Comparison of ENCODE assay signal across 11 mouse cellular contexts in the genomic region with DNA sequence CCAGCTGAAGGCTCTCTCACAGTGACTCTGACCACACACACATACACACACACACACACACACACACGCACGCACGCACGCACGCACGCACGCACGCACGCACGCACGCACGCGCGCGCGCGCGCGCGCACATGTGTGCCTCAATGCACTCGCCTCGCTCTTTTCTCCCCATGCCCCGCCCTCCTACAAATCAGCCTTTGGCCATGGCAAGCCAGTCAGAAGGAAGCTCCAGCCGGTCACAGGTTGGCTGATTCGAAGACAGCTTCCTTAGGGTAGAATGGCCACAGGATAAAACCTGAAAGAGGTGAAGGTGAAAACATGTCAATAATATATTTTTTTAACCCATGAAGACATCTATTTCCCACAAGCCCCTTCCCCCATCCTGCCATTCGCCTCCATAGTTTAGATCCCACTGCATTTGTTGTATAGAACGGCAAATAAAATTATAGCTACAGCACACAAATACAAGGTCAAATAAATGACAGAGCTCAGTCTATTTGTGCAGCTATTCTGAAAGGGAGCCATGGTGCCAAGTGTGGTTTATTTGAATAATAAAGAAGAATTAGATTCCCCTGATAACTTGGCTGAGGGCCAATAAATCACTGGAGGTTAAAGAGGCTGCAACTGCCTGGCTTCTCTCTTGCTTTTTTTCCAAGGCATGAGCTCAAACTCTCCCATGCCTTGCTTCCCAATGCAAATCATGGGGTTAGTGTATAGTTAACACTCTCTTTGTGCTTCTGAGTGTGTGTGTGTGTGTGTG.
DNase-seq lines count a peak whose midpoint lies in the region; ATAC-seq and TF ChIP-seq lines count a peak whose summit lies in the region.
"Had no signal": no experiment of that assay in that cellular context is flagged by ENCODE, and none has a peak within 500 bp of the region (broad histone marks: within the 10 kb centered on the region; RNA-seq: fewer than 3 reads in every experiment).

No protein-coding gene starts in this region.

- 68% methylated on average over 27 of the region's 27 CpGs for WGBS in intestine, embryonic 14.5 days
- 76% methylated on average over 27 of the region's 27 CpGs for WGBS in intestine, embryonic 16.5 days
- WGBS in limb, embryonic 10.5 days, result 86% methylated on average over 27 of the region's 27 CpGs

- no peak for ATAC-seq in intestine, embryonic 14.5 days (replicated peaks; ENCODE audit: low FRiP score, low TSS enrichment, low read depth)
- ATAC-seq in intestine, embryonic 16.5 days, result no peak
- no peak for ATAC-seq in megakaryocyte-erythroid progenitor cell, adult 5-6 weeks (replicated peaks; ENCODE audit: low FRiP score, low TSS enrichment, poor library complexity, severe bottlenecking)

- DNase-seq in intestine, embryonic 14.5 days (ENCODE audit: low spot score), result peak; percentile 45
- DNase-seq in testis, postnatal 10 days (ENCODE audit: low spot score), result no peak
- DNase-seq in limb, embryonic 10.5 days (ENCODE audit: low spot score), result peak; percentile 24
- DNase-seq in right cerebral cortex, adult 2 months (ENCODE audit: low spot score in 2 of 2), result no peak
- DNase-seq: heart, adult 2 months; kidney, postnatal 25 days; right cerebral cortex, postnatal 4 days had no signal

- TF ChIP-seq POLR2A in testis, adult 2 months (IDR thresholded peaks at IDR 0.05; ENCODE audit: control insufficient read depth, low read depth, low read length), result no peak

- no peaks in the 10 kb centered on the region for H3K9me3 ChIP-seq in intestine, embryonic 14.5 days (ENCODE audit: control insufficient read depth, low read length)
- H3K9me3 ChIP-seq in intestine, embryonic 16.5 days (ENCODE audit: control insufficient read depth, low read length), result no peaks in the 10 kb centered on the region
- no peaks in the 10 kb centered on the region for H3K9me3 ChIP-seq in limb, embryonic 10.5 days (replicated peaks)
- H3K9me3 ChIP-seq: embryonic facial prominence, embryonic 13.5 days had no signal

- no peak overlapping the region for H3K4me3 ChIP-seq in intestine, embryonic 14.5 days (ENCODE audit: low read depth, low read length)
- no peak overlapping the region for H3K4me3 ChIP-seq in intestine, embryonic 16.5 days (ENCODE audit: low read length)
- H3K4me3 ChIP-seq in testis, adult 2 months (ENCODE audit: control insufficient read depth, low read depth, low read length), result peak overlapping the region; percentile 49
- no peak overlapping the region for H3K4me3 ChIP-seq in limb, embryonic 10.5 days
- H3K4me3 ChIP-seq: embryonic facial prominence, embryonic 13.5 days; heart, adult 2 months had no signal

- H3K36me3 ChIP-seq in intestine, embryonic 14.5 days (ENCODE audit: control insufficient read depth, insufficient read depth, low read length), result no peaks in the 10 kb centered on the region
- no peaks in the 10 kb centered on the region for H3K36me3 ChIP-seq in intestine, embryonic 16.5 days (ENCODE audit: control insufficient read depth, insufficient read depth, low read length)
- H3K36me3 ChIP-seq in testis, adult 2 months (ENCODE audit: control insufficient read depth, insufficient read depth, low read length), result no peaks in the 10 kb centered on the region
- H3K36me3 ChIP-seq in limb, embryonic 10.5 days, result no peaks in the 10 kb centered on the region
- H3K36me3 ChIP-seq: embryonic facial prominence, embryonic 13.5 days had no signal

- no peaks in the 10 kb centered on the region for H3K27me3 ChIP-seq in intestine, embryonic 14.5 days (replicated peaks; ENCODE audit: control insufficient read depth, insufficient read depth, low read length)
- H3K27me3 ChIP-seq in intestine, embryonic 16.5 days (replicated peaks; ENCODE audit: control insufficient read depth, insufficient read depth, low read length), result no peaks in the 10 kb centered on the region
- no peaks in the 10 kb centered on the region for H3K27me3 ChIP-seq in testis, adult 2 months (ENCODE audit: control insufficient read depth, insufficient read depth, low read length)
- H3K27me3 ChIP-seq in limb, embryonic 10.5 days (ENCODE audit: low read depth, poor library complexity, severe bottlenecking), result peaks cover 5% of the 10 kb centered on the region; the same call in 1 of the 2 replicates
- H3K27me3 ChIP-seq: embryonic facial prominence, embryonic 13.5 days had no signal

- TF ChIP-seq CTCF in testis, adult 2 months (IDR thresholded peaks at IDR 0.05; ENCODE audit: control insufficient read depth, insufficient read depth, insufficient replicate concordance, low read depth, low read length), result no peak

- H3K9ac ChIP-seq in intestine, embryonic 14.5 days (ENCODE audit: low read length), result no peak overlapping the region
- H3K9ac ChIP-seq in intestine, embryonic 16.5 days (ENCODE audit: low read depth, low read length), result no peak overlapping the region
- H3K9ac ChIP-seq: embryonic facial prominence, embryonic 13.5 days had no signal

- peaks cover 4% of the 10 kb centered on the region; the same call in 1 of the 2 replicates for H3K4me1 ChIP-seq in intestine, embryonic 14.5 days (replicated peaks; ENCODE audit: control insufficient read depth, insufficient read depth, low read length)
- H3K4me1 ChIP-seq in intestine, embryonic 16.5 days (ENCODE audit: control insufficient read depth, insufficient read depth, low read length), result no peaks in the 10 kb centered on the region; the same call in 1 of the 2 replicates
- 0 out of 2 replicates have a peak, but pooled peaks cover 2% of the 10 kb centered on the region for H3K4me1 ChIP-seq in testis, adult 2 months (ENCODE audit: control insufficient read depth, insufficient read depth, low read length)
- H3K4me1 ChIP-seq in limb, embryonic 10.5 days, result peaks cover 34% of the 10 kb centered on the region

- no peak overlapping the region for H3K4me2 ChIP-seq in intestine, embryonic 14.5 days (ENCODE audit: low read length)
- no peak overlapping the region for H3K4me2 ChIP-seq in intestine, embryonic 16.5 days (ENCODE audit: low read depth, low read length)
- H3K4me2 ChIP-seq: embryonic facial prominence, embryonic 13.5 days had no signal

- H3K27ac ChIP-seq in intestine, embryonic 14.5 days (ENCODE audit: low read depth), result no peak overlapping the region
- no peak overlapping the region for H3K27ac ChIP-seq in intestine, embryonic 16.5 days (ENCODE audit: low read length)
- no peak overlapping the region for H3K27ac ChIP-seq in testis, adult 2 months (ENCODE audit: control insufficient read depth, insufficient read depth, low read depth, low read length)
- H3K27ac ChIP-seq in limb, embryonic 10.5 days, result no peak overlapping the region
- H3K27ac ChIP-seq: embryonic facial prominence, embryonic 13.5 days; heart, adult 2 months had no signal

Comparison
In these comparisons a context has a peak if more than half of its experiments do, and no peak if none do; other contexts are left out.
1. DNase-seq: peak in intestine, embryonic 14.5 days (single experiment) and limb, embryonic 10.5 days (single experiment); none in testis, postnatal 10 days (single experiment) and right cerebral cortex, adult 2 months (0 of 2).